Mouse (Mus musculus) liver, adult 2 months (tissue): ENCODE data around the gene Gm18596.
"Not testable (repeated sequence)": the region's sequence is repeated elsewhere in the genome, so short reads cannot be mapped to it uniquely, and the experiment has no call there.

ENCODE experiments used
- CTCF ChIP-seq: fragments of 200-500 bp; IDR thresholded peaks from 2 replicates; pipeline ENCODE4 v1.5.1; 2011; ENCODE audit warnings: low read depth, low read length, control low read depth
- POLR2A ChIP-seq: fragments of 200-500 bp; IDR thresholded peaks from 2 replicates; pipeline ENCODE4 v1.6.1; 2011; ENCODE audit warnings: low read length, control low read depth; ENCODE audit not compliant: insufficient read depth; ENCODE audit errors: extremely low read depth

GRCm38 (mm10) chr10:77720299-77720698, 22.1 kb downstream of the Gm18596 start, which contains the start of gene Krtap12-1:
- TF ChIP-seq CTCF, POLR2A: not testable (repeated sequence)
